Mouse (Mus musculus) heart, embryonic 15.5 days (tissue): ENCODE results near the gene Mcrs1. TPM values are rescaled to one million over a fixed set of nuclear protein-coding genes. Genes with fewer than 3 reads are reported as not detected.
"Not testable (repeated sequence)": the region's sequence is repeated elsewhere in the genome, so short reads cannot be mapped to it uniquely, and the experiment has no call there.

Experiments used
- ATAC-seq: fragments of 200-750 bp; cut with Nextera tagmentation; replicated peaks from 2 replicates; pipeline ENCODE4 v1.8.0; 2017; ENCODE audit warnings: low read depth, moderate TSS enrichment; ENCODE audit not compliant: insufficient number of reproducible peaks, insufficient read depth, low FRiP score
- H3K27ac ChIP-seq: fragments of 300-500 bp; sonication (generic); 2 replicates; pipeline ENCODE4 v1.5.1; 2015; ENCODE audit warnings: mild to moderate bottlenecking, inconsistent platforms
- H3K27me3 ChIP-seq: fragments of 300-500 bp; sonication (generic); 2 replicates; pipeline ENCODE4 v1.6.1; 2015; ENCODE audit warnings: inconsistent platforms
- H3K36me3 ChIP-seq: fragments of 300-500 bp; sonication (generic); 2 replicates; pipeline ENCODE4 v1.6.1; 2015; ENCODE audit warnings: mild to moderate bottlenecking, inconsistent platforms
- H3K4me1 ChIP-seq: fragments of 300-500 bp; sonication (generic); replicated peaks from 2 replicates; pipeline ENCODE4 v1.6.1; 2015; ENCODE audit warnings: inconsistent platforms
- H3K4me2 ChIP-seq: fragments of 300-500 bp; sonication (generic); 2 replicates; pipeline ENCODE4 v1.6.1; 2015; ENCODE audit warnings: inconsistent platforms, mild to moderate bottlenecking, moderate library complexity
- H3K4me3 ChIP-seq: fragments of 300-500 bp; sonication (generic); 2 replicates; pipeline ENCODE4 v1.5.1; 2015; ENCODE audit warnings: mild to moderate bottlenecking, inconsistent platforms
- H3K9ac ChIP-seq: fragments of 300-500 bp; sonication (generic); 2 replicates; pipeline ENCODE4 v1.6.1; 2015; ENCODE audit warnings: mild to moderate bottlenecking, inconsistent platforms
- H3K9me3 ChIP-seq: fragments of 300-500 bp; sonication (generic); replicated peaks from 2 replicates; pipeline ENCODE4 v1.6.1; 2016; ENCODE audit warnings: inconsistent platforms
- WGBS: fragments of 180-500 bp; shearing (Covaris S2); methylation state at CpG from one replicate; pipeline ENCODE4 v1.1.7; 2015; ENCODE audit warnings: mixed read lengths; 5-methylcytosine and 5-hydroxymethylcytosine counted together
- polyA plus RNA-seq: library from polyadenylated mRNA; unstranded; fragments of >200 nt; fragmentation: Nextera tagmentation; extraction: Ambion mirVana; gene quantifications from 2 replicates; pipeline ENCODE4 v1.2.1, GENCODE M21; 2015

Mcrs1 gene
- polyA plus RNA-seq, 1 experiment from 2014 or later, result 134 TPM

- H3K4me1 ChIP-seq, result peaks cover 22% of the 10 kb centered on the region
- H3K4me3 ChIP-seq, result no peak overlapping the region
- no peak overlapping the region for H3K4me2 ChIP-seq
- H3K27ac ChIP-seq, result no peak overlapping the region
- H3K36me3 ChIP-seq, result no peaks in the 10 kb centered on the region
- no peak for ATAC-seq
- no peaks in the 10 kb centered on the region for H3K9me3 ChIP-seq
- WGBS, result 18% methylated on average over 4 of the region's 4 CpGs
- no peaks in the 10 kb centered on the region for H3K27me3 ChIP-seq
- no peak overlapping the region for H3K9ac ChIP-seq
Observed at GRCm38 (mm10) chr15:99265679-99266078, 13.9 kb upstream of the Mcrs1 start.

DNA sequence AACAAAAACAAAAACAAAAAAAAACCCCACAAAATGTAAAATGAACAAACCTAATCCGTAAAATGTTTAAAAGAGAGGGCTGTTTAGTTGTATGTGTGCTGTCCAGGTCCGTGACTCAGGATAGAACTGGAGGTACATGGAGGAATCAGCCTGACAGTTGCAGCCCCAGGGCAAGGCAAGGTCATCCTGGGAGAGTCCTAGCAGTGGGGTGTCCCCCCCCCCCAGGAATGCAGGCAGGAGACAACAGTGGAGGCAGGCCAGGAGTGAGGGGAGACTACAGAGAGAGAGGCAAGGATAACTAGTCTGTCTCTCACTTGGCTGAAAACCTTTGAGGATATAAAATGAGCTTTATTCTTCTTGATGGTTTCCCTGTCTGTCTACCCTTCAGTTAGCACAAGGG, 12.6 kb upstream of the Mcrs1 start:
- Histone ChIP-seq H3K4me3 (no peak overlapping the region), H3K9ac (no peak overlapping the region), H3K36me3 (no peaks in the 10 kb centered on the region), H3K27ac (peak overlapping the region; percentile 44; the same call in 1 of the 2 replicates), H3K4me2 (no peak overlapping the region), H3K27me3 (no peaks in the 10 kb centered on the region), H3K9me3 (no peaks in the 10 kb centered on the region), H3K4me1 (peaks cover 29% of the 10 kb centered on the region)
- 72% methylated on average over 2 of the region's 2 CpGs for WGBS
- ATAC-seq, result 0 out of 2 replicates have a peak, but pooled peaks have one; percentile 34

DNA sequence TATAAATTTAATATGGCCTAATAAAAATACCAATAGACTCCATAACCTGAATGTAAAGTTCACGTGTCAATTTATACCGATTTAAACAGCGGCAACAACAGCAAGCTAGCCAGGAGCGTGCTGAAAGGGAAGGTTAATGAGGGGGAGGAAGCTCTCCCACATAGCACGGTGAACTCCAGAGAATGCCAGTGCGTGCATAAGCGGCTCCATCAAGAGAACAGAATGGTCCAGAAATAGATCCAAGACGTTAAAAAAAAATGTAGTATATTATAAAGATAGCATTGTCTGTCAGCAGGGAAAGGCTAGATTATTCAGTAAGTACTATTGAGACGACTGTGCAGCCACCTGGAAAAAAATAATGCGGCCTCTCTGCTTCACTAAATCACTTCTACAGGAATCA, 10.9 kb upstream of the Mcrs1 start:
- ATAC-seq, result no peak
- Histone ChIP-seq H3K4me2 (0 out of 2 replicates have a peak overlapping the region, but pooled peaks have one; percentile 15), H3K9ac (no peak overlapping the region), H3K36me3 (no peaks in the 10 kb centered on the region), H3K4me3 (no peak overlapping the region), H3K9me3 (no peaks in the 10 kb centered on the region), H3K27ac (no peak overlapping the region), H3K27me3 (no peaks in the 10 kb centered on the region), H3K4me1 (peaks cover 31% of the 10 kb centered on the region)
- WGBS, result 28% methylated on average over 10 of the region's 10 CpGs

DNA sequence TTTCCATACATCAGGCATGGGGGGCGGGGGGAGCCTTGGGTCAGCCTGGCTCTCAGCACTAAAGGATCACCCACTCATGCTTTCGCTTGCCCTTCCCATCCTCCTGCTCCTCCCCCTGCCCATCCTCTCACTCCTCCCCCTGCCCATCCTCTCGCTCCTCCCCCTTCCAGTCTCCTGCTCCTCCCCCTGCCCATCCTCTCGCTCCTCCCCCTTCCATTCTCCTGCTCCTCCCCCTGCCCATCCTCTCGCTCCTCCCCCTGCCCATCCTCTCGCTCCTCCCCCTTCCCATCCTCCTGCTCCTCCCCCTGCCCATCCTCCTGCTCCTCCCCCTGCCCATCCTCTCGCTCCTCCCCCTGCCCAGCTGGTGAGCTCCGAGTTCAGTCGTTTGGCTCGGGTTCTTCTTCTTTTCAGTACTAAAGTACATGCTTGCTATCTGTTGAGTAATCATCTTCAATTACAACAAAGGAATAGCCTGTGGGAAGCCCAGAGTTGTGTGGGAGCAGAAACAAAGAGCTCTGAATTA, 8.0 kb upstream of the Mcrs1 start:
- H3K36me3 ChIP-seq, result no peaks in the 10 kb centered on the region
- no peak overlapping the region for H3K9ac ChIP-seq
- no peaks in the 10 kb centered on the region for H3K27me3 ChIP-seq
- H3K4me1 ChIP-seq, result peaks cover 34% of the 10 kb centered on the region
- H3K4me2 ChIP-seq, result peak overlapping the region; percentile 56
- 2% methylated on average over 9 of the region's 10 CpGs for WGBS
- peak; percentile 47 for ATAC-seq
- H3K9me3 ChIP-seq, result no peaks in the 10 kb centered on the region
- H3K4me3 ChIP-seq, result peak overlapping the region; percentile 26; the same call in 1 of the 2 replicates
- peak overlapping the region; percentile 47 for H3K27ac ChIP-seq

DNA sequence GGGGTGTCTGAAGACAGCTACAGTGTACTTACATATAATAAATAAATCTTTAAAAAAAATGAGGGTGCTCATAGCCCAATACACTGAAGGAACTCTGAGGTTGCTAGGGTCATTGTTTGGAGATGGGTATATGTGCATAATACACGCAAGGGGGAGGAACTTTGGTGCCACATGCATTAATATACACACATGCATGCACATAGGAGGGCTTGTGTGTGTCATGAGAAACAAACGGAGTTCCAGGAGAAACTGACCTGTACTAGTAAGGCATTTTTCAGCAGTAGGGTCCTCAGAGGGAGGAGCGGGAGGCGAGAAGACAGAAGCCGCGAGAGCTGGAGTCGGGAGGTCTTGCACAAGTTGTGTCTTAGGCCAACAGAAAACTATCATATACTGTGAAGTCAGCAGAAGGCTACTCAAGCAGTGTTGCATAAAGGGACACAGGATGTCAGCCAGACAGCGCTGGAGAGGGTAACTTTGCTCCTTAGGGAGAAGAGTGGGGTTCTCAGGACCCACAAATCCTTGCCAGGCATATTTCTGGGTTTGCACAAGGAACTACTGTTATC, 7.5 kb upstream of the Mcrs1 start:
- 60% methylated on average over 8 of the region's 8 CpGs for WGBS
- Histone ChIP-seq H3K27ac (peak overlapping the region; percentile 47), H3K36me3 (no peaks in the 10 kb centered on the region), H3K4me1 (peaks cover 34% of the 10 kb centered on the region), H3K27me3 (no peaks in the 10 kb centered on the region), H3K9ac (no peak overlapping the region), H3K4me3 (0 out of 2 replicates have a peak overlapping the region, but pooled peaks have one; percentile 10), H3K4me2 (peak overlapping the region; percentile 49), H3K9me3 (no peaks in the 10 kb centered on the region)
- ATAC-seq, result peak; percentile 61

DNA sequence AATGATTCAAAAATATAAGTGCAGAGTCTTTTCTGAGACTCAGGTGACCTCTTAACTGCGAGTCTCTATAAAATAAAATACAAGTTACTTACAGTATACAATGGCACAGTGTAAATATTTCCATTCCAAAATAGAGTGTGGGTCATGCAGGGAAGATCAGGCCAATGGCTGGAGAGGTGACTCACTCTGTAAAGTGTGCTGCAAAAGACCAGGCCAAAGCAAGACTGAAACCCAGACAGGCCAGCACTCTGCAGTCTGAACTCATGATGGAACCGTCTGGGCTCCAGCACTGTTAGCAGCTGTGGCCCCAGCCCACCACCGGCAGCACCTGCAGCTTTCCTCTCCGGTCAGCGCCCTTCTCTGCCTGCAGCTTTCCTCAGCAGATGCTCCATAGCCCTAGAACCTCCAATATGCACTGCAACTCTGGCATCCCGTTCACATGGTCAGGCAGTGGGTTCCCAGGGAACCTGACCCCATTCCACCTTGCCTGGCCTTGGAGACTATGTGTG, 3.5 kb upstream of the Mcrs1 start:
- Histone ChIP-seq H3K36me3 (no peaks in the 10 kb centered on the region), H3K4me1 (peaks cover 37% of the 10 kb centered on the region), H3K27me3 (no peaks in the 10 kb centered on the region), H3K9ac (no peak overlapping the region; the same call in 1 of the 2 replicates), H3K4me3 (no peak overlapping the region), H3K4me2 (no peak overlapping the region), H3K9me3 (no peaks in the 10 kb centered on the region), H3K27ac (0 out of 2 replicates have a peak overlapping the region, but pooled peaks have one; percentile 63)
- no peak for ATAC-seq
- 84% methylated on average over 6 of the region's 6 CpGs for WGBS

DNA sequence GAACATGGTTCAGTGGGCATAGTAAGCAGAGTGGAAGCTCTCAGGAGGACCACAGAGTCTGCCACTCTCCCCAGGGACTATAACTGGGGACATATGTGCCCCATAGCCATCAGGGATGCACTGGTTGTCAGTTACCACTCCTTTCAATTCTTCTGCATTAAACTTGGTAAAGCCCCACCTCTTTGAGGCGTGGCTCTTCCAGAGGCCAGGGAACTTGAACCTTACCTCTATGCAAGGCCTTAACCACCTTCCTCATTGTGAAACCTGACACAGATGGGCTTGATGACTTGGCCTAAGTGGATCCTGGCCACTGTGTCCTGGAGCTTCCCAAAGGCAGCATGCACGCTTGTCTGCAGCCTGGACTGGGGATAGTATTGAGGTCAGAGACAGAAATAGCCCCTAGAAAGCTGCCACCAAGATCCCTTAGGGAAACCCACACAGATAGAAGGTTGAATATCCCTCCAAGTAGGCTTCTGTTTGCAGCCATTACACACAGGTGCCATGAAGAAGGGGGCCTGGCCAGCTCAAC, 2.8 kb upstream of the Mcrs1 start:
- Histone ChIP-seq H3K27ac (peak overlapping the region; percentile 63), H3K4me3 (no peak overlapping the region), H3K4me2 (no peak overlapping the region), H3K9me3 (no peaks in the 10 kb centered on the region), H3K9ac (no peak overlapping the region), H3K4me1 (peaks cover 40% of the 10 kb centered on the region), H3K36me3 (no peaks in the 10 kb centered on the region), H3K27me3 (no peaks in the 10 kb centered on the region)
- 62% methylated on average over 2 of the region's 2 CpGs for WGBS
- no peak for ATAC-seq

DNA sequence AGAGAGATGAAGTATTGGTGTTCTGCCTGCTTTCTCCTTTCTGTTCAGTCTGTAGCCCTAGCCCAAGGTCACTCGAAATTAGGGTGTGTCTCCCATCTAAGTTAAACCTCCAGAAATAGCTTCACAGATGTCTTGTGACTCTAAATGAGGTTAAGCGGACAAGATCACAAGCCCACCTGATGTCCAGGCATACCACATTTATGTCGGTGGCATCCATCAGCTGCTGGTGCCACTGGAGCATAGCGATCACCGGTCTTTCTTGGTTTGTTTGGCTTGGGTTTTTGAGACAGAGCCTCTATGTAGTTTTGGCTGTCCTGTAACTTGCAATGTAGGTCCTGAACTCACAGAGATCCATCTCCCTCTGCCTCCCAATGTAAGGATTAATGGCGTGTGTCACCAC, 2.0 kb upstream of the Mcrs1 start:
- H3K4me3 ChIP-seq, result no peak overlapping the region
- peak overlapping the region; percentile 99; the same call in 1 of the 2 replicates for H3K27ac ChIP-seq
- peaks cover 42% of the 10 kb centered on the region for H3K4me1 ChIP-seq
- H3K36me3 ChIP-seq, result no peaks in the 10 kb centered on the region
- no peak overlapping the region for H3K4me2 ChIP-seq
- ATAC-seq, result no peak
- no peak overlapping the region for H3K9ac ChIP-seq
- H3K27me3 ChIP-seq, result no peaks in the 10 kb centered on the region
- WGBS, result 87% methylated on average over 6 of the region's 6 CpGs
- H3K9me3 ChIP-seq, result no peaks in the 10 kb centered on the region

DNA sequence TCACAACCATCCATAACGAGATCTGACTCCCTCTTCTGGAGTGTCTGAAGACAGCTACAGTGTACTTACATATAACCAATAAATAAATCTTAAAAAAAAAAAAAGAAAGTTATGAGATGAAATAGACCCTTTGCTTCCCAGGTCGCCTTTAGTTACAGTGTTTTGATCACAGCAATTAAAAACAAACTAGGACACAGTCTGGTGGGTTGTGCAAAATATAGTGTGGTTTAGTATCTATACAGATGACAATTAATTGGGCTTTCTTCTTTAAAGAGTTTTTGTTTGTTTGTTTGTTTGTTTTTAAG, 1.4 kb upstream of the Mcrs1 start:
- WGBS, result 48% methylated on average over 2 of the region's 2 CpGs
- Histone ChIP-seq H3K4me1 (peaks cover 47% of the 10 kb centered on the region), H3K4me3 (0 out of 2 replicates have a peak overlapping the region, but pooled peaks have one; percentile 62), H3K4me2 (peak overlapping the region; percentile 78), H3K27ac (peak overlapping the region; percentile 99)
- H3K9ac ChIP-seq, ATAC-seq, H3K36me3 ChIP-seq, H3K27me3 ChIP-seq, H3K9me3 ChIP-seq: not testable (repeated sequence)

DNA sequence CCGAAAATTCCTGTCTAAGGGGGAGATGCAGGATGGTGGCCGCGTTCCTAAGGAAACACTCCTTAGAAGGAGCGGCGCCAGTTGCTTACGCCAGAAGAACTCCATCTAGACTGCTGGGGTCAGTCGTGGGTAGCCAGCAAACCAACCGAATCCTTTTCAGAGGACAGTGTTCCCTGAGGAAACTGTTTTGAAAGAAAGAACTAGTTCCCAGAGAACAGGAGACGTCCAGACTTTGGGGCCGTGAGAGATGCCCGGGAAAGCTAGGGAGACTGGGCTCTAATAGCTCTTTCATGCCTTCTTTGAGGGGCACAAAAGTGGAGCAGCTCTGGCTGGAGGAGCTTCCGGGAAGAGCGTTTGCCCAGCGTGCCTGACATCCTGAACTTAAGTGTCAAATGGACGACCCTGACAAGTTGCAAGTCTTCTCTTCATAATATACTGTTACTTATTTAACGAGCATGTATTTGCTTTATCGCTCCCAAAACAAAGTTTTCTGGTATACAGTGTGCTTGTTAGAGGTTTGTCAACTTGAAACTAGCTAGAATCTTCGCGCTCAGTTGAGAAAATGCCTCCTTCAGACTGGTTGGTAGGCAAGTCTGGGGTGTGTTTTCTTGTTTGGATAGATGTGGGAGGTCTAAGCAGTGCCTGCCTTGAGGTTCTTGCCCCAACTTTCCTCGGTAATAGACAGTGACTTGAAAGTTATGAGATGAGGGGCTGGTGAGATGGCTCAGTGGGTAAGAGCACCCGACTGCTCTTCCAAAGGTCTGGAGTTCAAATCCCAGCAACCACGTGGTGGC, 817 bp upstream of the Mcrs1 start:
- H3K27ac ChIP-seq, result peak overlapping the region; percentile 99
- H3K4me3 ChIP-seq, result peak overlapping the region; percentile 62
- WGBS, result 5% methylated on average over 22 of the region's 22 CpGs
- H3K4me2 ChIP-seq, result peak overlapping the region; percentile 78
- no peaks in the 10 kb centered on the region for H3K9me3 ChIP-seq
- peak overlapping the region; percentile 58 for H3K9ac ChIP-seq
- no peaks in the 10 kb centered on the region for H3K27me3 ChIP-seq
- H3K36me3 ChIP-seq, result no peaks in the 10 kb centered on the region; the same call in 1 of the 2 replicates
- H3K4me1 ChIP-seq, result peaks cover 53% of the 10 kb centered on the region
- peak; percentile 44 for ATAC-seq

DNA sequence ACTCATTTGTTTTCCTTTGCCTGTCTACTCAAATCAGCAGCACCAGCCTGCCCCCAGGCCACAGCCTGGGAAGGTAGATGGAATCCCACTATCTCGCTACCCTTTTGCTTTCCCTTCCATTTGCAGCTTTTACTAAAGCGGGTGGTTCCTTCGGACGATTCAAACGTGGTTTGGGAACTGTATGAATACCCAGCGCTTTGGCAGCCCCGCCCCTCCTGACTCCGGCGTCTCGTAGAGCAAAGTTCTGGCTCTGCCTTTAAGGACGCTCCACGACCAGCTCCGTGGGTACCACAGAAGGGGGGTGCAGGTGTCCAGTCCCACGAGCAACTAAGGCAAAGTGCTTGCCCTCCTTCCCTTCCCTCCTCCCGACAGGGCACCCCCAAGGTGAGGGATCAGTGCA, 650 bp downstream of the Mcrs1 start:
- peak overlapping the region; percentile 62 for H3K9ac ChIP-seq
- peaks cover 14% of the 10 kb centered on the region for H3K36me3 ChIP-seq
- peak overlapping the region; percentile 62 for H3K4me3 ChIP-seq
- ATAC-seq, H3K9me3 ChIP-seq, H3K27me3 ChIP-seq: not testable (repeated sequence)
- peaks cover 63% of the 10 kb centered on the region for H3K4me1 ChIP-seq
- H3K27ac ChIP-seq, result peak overlapping the region; percentile 99
- WGBS, result under 1% methylated on average over 14 of the region's 15 CpGs
- peak overlapping the region; percentile 78 for H3K4me2 ChIP-seq
